Mouse (Mus musculus) bone marrow macrophage, adult 2 months (primary cell): ENCODE results near the gene Cdca7l.

ENCODE experiments used
- CTCF ChIP-seq: IDR thresholded peaks from 2 replicates; pipeline ENCODE4 v1.5.1; 2012; ENCODE audit warnings: low read depth, mild to moderate bottlenecking, low read length, moderate library complexity
- POLR2A ChIP-seq: IDR thresholded peaks from 2 replicates; pipeline ENCODE4 v1.6.1; 2012; ENCODE audit warnings: mild to moderate bottlenecking, low read depth, low read length, borderline replicate concordance

DNA sequence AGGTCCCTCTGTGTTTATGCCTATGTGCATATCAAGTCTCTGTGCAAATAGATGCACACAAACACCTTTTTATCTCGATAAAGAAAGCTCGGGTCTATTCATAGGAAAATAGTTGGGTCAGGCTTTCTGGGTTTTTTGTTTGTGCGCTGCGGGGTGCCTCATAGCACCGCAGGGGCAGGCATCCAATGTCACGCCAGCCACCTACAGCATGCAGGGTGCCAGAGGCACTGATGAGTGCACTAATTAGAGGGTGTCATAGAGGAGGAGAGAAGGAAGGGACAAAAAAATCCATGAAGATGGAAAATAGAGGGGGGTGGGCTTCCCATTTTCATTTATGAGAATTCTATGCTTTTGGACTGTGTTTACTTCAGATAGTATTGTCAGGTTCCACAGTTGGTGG lies 17.5 kb upstream of the Cdca7l start:
- TF ChIP-seq POLR2A (no peak), CTCF (no peak)
